22 mouse cellular contexts compared by ENCODE assay signal in the genomic region with DNA sequence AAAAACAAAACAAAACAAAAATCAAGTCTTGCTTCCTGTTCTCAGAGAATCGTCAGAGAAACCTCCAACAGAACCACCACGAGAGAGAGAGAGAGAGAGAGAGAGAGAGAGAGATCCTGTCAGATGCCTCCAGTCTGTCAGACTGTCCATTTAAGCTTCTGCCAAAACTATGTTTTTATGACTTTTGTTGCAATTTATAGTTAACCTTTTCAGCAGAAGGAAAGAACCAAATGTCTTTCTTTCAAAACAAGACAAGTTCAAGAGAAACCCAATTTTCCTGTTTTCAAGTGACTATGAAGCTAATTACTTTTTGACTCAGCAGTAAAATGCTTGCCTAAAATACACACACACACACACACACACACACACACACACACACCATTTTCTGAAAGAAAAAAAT.
DNase-seq lines count a peak whose midpoint lies in the region; ATAC-seq and TF ChIP-seq lines count a peak whose summit lies in the region.
"Had no signal": no experiment of that assay in that cellular context is flagged by ENCODE, and none has a peak within 500 bp of the region (broad histone marks: within the 10 kb centered on the region; RNA-seq: fewer than 3 reads in every experiment).

No protein-coding gene starts in this region.

- H3K4me1 ChIP-seq in lung, embryonic 14.5 days (ENCODE audit: insufficient read depth): peaks cover 7% of the 10 kb centered on the region

- no peaks in the 10 kb centered on the region for H3K27me3 ChIP-seq in lung, embryonic 14.5 days (ENCODE audit: insufficient read depth, low read length)
- H3K27me3 ChIP-seq in splenic B cell, adult 2 months (ENCODE audit: control insufficient read depth, insufficient read depth, low read length, poor library complexity, severe bottlenecking): no peaks in the 10 kb centered on the region

- H3K27ac ChIP-seq in lung, embryonic 14.5 days (ENCODE audit: low read depth): no peak overlapping the region; the same call in 1 of the 2 replicates
- H3K27ac ChIP-seq: embryonic facial prominence, embryonic 10.5 days; forebrain, embryonic 15.5 days; hindbrain, embryonic 15.5 days; kidney, embryonic 15.5 days; midbrain, embryonic 10.5 days had no signal

- no peak overlapping the region for H3K9ac ChIP-seq in lung, embryonic 14.5 days
- H3K9ac ChIP-seq: forebrain, embryonic 15.5 days; hindbrain, embryonic 15.5 days; kidney, embryonic 15.5 days had no signal

- 28% methylated on average over 2 of the region's 2 CpGs for WGBS in lung, embryonic 14.5 days

- H3K4me2 ChIP-seq in lung, embryonic 14.5 days: no peak overlapping the region
- H3K4me2 ChIP-seq: forebrain, embryonic 15.5 days; hindbrain, embryonic 15.5 days; kidney, embryonic 15.5 days had no signal

- peak; percentile 61 for DNase-seq in lung, embryonic 14.5 days
- DNase-seq in lung, postnatal 10 days: no peak
- peak; percentile 69 for DNase-seq in CD4-positive, CD25-positive, alpha-beta regulatory T cell, adult 2 months (ENCODE audit: low read depth, low spot score)
- peak; percentile 26 for DNase-seq in splenic B cell, adult 2 months (ENCODE audit: low read depth, low spot score)
- no peak for DNase-seq in thymus, postnatal 0 days (ENCODE audit: low spot score)
- DNase-seq: adrenal gland, postnatal 25 days; cerebellum, adult 9-11 months; gastrocnemius, postnatal 14 days; kidney, adult 11 months; kidney, postnatal 36 days; layer of hippocampus, postnatal 36 days; lung, adult 18-20 months; thymus, postnatal 14 days had no signal

- ATAC-seq in lung, embryonic 14.5 days (ENCODE audit: insufficient read depth): no peak
- ATAC-seq in activated CD4-positive, CD25-positive, alpha-beta regulatory T cell, adult 4 months: peak; percentile 37
- no peak for ATAC-seq in monocyte, adult 5-6 weeks (replicated peaks; ENCODE audit: insufficient number of reproducible peaks, low FRiP score, low TSS enrichment, poor library complexity, severe bottlenecking)
- ATAC-seq: forebrain, embryonic 15.5 days; midbrain, embryonic 16.5 days had no signal

- H3K36me3 ChIP-seq in lung, embryonic 14.5 days (ENCODE audit: insufficient read depth): no peaks in the 10 kb centered on the region
- H3K36me3 ChIP-seq in splenic B cell, adult 2 months (ENCODE audit: control insufficient read depth, insufficient read depth, low read length, poor library complexity, severe bottlenecking): no peaks in the 10 kb centered on the region
- H3K36me3 ChIP-seq: embryonic facial prominence, embryonic 10.5 days; forebrain, embryonic 15.5 days; G1E; hindbrain, embryonic 15.5 days; kidney, embryonic 15.5 days; midbrain, embryonic 10.5 days had no signal

- TF ChIP-seq CTCF in lung, embryonic 14.5 days (IDR thresholded peaks at IDR 0.05; ENCODE audit: low read depth): no peak

- no peaks in the 10 kb centered on the region for H3K9me3 ChIP-seq in lung, embryonic 14.5 days (ENCODE audit: low read depth, low read length)
- H3K9me3 ChIP-seq: embryonic facial prominence, embryonic 10.5 days; forebrain, embryonic 15.5 days; G1E; hindbrain, embryonic 15.5 days; kidney, embryonic 15.5 days; midbrain, embryonic 10.5 days had no signal

- H3K4me3 ChIP-seq in lung, embryonic 14.5 days (ENCODE audit: low read depth, low read length): no peak overlapping the region
- H3K4me3 ChIP-seq: embryonic facial prominence, embryonic 10.5 days; forebrain, embryonic 15.5 days; hindbrain, embryonic 15.5 days; kidney, embryonic 15.5 days; midbrain, embryonic 10.5 days had no signal

Comparison
In these comparisons a context has a peak if more than half of its experiments do, and no peak if none do; other contexts are left out.
1. DNase-seq: peak in lung, embryonic 14.5 days (single experiment), CD4-positive, CD25-positive, alpha-beta regulatory T cell, adult 2 months (single experiment) and splenic B cell, adult 2 months (single experiment); none in lung, postnatal 10 days (single experiment) and thymus, postnatal 0 days (single experiment).